Mouse (Mus musculus) kidney, postnatal 0 days (tissue): ENCODE measurements around the gene Rbm41. TPM values are rescaled to one million over a fixed set of nuclear protein-coding genes. Genes with fewer than 3 reads are reported as not detected.

Experiments used
- ATAC-seq: fragments of 200-750 bp; cut with Nextera tagmentation; replicated peaks from 2 replicates; pipeline ENCODE4 v1.8.0; 2017; ENCODE audit warnings: low read depth, moderate number of reproducible peaks, moderate TSS enrichment, moderate library complexity; ENCODE audit not compliant: low FRiP score
- DNase-seq: peaks from one replicate; pipeline ENCODE4 v3.0.0-alpha.2; 2016; ENCODE audit warnings: low spot score
- H3K27ac ChIP-seq: fragments of 300-500 bp; sonication (generic); 2 replicates; pipeline ENCODE4 v1.5.1; 2014; ENCODE audit warnings: mild to moderate bottlenecking
- H3K27me3 ChIP-seq: fragments of 300-500 bp; sonication (generic); 2 replicates; pipeline ENCODE4 v1.6.1; 2014; ENCODE audit warnings: low read length, mixed read lengths; ENCODE audit not compliant: insufficient read depth
- H3K36me3 ChIP-seq: fragments of 300-500 bp; sonication (generic); 2 replicates; pipeline ENCODE4 v1.6.1; 2014; ENCODE audit warnings: low read length, mixed read lengths; ENCODE audit not compliant: insufficient read depth
- H3K4me1 ChIP-seq: fragments of 300-500 bp; sonication (generic); replicated peaks from 2 replicates; pipeline ENCODE4 v1.6.1; 2014; ENCODE audit warnings: antibody characterized with exemption, low read length, mixed read lengths; ENCODE audit not compliant: insufficient read depth
- H3K4me2 ChIP-seq: fragments of 300-500 bp; sonication (generic); 2 replicates; pipeline ENCODE4 v1.6.1; 2014; ENCODE audit warnings: mild to moderate bottlenecking, low read length, moderate library complexity, mixed read lengths
- H3K4me3 ChIP-seq: fragments of 300-500 bp; sonication (generic); replicated peaks from 2 replicates; pipeline ENCODE4 v1.5.1; 2014; ENCODE audit warnings: low read depth, low read length
- H3K9ac ChIP-seq: fragments of 300-500 bp; sonication (generic); 2 replicates; pipeline ENCODE4 v1.6.1; 2014; ENCODE audit warnings: low read depth, low read length
- H3K9me3 ChIP-seq: fragments of 300-500 bp; sonication (generic); replicated peaks from 2 replicates; pipeline ENCODE4 v1.6.1; 2016; ENCODE audit warnings: low read length, inconsistent platforms, mixed read lengths
- CTCF ChIP-seq: IDR thresholded peaks from 2 replicates; pipeline ENCODE4 v1.5.1; 2016; ENCODE audit warnings: antibody characterized with exemption, low read depth, mild to moderate bottlenecking, moderate library complexity
- WGBS: fragments of 180-500 bp; shearing (Covaris S2); extraction: QIAGEN DNeasy Blood & Tissue Kit; methylation state at CpG from one replicate; pipeline ENCODE4 v1.1.7; 2014; 5-methylcytosine and 5-hydroxymethylcytosine counted together
- polyA plus RNA-seq: library from polyadenylated mRNA; unstranded; fragments of >200 nt; fragmentation: Nextera tagmentation; extraction: Ambion mirVana; gene quantifications from 2 replicates; pipeline ENCODE4 v1.2.1, GENCODE M21; 2015

Rbm41 gene
- polyA plus RNA-seq, 1 experiment from 2014 or later: 2.2 TPM

DNA sequence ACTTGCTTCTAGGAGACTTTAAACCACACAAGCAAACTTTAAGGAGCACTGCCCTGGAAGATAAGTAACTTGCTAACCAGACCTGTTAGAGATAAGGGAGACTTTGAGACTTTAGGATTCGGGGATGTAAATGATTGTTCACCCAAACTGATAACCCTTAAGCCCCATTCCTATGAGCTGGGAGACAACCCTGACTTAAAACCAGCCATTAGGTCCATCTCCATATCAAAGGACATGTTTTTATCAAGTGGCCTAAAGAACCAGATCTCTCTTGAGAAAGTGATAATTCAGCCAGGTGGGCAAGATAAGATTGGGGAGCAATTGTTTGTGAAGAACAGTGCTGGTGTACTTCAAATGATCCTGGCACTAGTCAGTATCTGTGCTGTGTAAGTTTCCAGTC, 107.0 kb downstream of the Rbm41 start:
- TF ChIP-seq CTCF: no peak
- Histone ChIP-seq H3K9me3 (no peaks in the 10 kb centered on the region), H3K9ac (no peak overlapping the region), H3K4me1 (no peaks in the 10 kb centered on the region), H3K27me3 (no peaks in the 10 kb centered on the region), H3K4me2 (no peak overlapping the region), H3K36me3 (no peaks in the 10 kb centered on the region), H3K4me3 (no peak overlapping the region), H3K27ac (no peak overlapping the region)
- ATAC-seq (no peak), DNase-seq (no peak)
- 72% methylated on average over 1 of the region's 1 CpGs for WGBS

DNA sequence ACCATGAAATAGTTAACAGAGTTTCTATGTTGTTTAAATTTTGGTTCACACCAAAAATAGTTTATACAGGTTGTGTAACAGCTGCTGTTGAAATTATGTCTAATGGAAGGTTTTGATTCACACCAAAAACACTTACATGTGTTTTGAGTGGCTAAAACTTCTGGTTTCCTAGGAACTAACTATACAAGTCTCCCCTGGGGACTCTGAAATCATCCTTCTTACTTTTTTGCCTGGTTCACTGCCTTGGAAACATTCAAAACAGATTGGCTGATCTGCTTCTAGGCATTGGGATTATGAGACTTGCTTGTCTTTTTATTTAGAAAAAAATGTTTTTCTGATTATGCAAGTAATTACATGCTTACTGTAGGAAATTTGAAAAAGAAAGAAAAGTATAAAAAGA, 115.2 kb downstream of the Rbm41 start:
- DNase-seq: no peak

DNA sequence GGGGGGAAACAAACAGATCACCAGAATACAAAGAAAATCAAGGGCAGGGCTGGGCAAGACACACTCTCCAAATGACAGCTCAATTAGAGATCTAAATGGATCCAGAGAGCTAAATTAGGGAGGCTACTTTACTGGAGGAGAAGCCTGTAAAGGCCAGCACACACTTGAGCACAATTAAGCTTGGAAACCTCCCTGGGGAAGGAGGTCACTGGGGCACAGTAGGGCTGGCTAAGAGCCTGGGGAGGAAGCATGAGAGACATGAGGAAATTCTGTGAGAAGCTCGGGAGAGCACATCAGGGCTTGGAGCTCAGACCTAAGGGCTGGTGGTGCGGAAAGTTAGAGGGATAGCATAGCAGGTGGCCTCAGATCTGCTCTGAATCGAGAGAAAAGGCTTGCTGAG, 120.5 kb downstream of the Rbm41 start:
- Histone ChIP-seq H3K27ac (no peak overlapping the region), H3K4me3 (no peak overlapping the region), H3K9me3 (no peaks in the 10 kb centered on the region), H3K4me1 (no peaks in the 10 kb centered on the region), H3K36me3 (no peaks in the 10 kb centered on the region), H3K27me3 (no peaks in the 10 kb centered on the region; the same call in 1 of the 2 replicates), H3K4me2 (no peak overlapping the region), H3K9ac (no peak overlapping the region)
- no peak for ATAC-seq
- TF ChIP-seq CTCF: no peak
- 29% methylated on average over 3 of the region's 3 CpGs for whole genome bisulfite sequencing
- no peak for DNase-seq

More for the DNA sequence above, 115.2 kb downstream of the Rbm41 start:
- Histone ChIP-seq H3K9me3 (no peaks in the 10 kb centered on the region), H3K27ac (no peak overlapping the region), H3K27me3 (no peaks in the 10 kb centered on the region), H3K36me3 (no peaks in the 10 kb centered on the region), H3K4me3 (no peak overlapping the region), H3K9ac (no peak overlapping the region), H3K4me2 (no peak overlapping the region), H3K4me1 (no peaks in the 10 kb centered on the region)
- TF ChIP-seq CTCF: no peak
- no peak for ATAC-seq

DNA sequence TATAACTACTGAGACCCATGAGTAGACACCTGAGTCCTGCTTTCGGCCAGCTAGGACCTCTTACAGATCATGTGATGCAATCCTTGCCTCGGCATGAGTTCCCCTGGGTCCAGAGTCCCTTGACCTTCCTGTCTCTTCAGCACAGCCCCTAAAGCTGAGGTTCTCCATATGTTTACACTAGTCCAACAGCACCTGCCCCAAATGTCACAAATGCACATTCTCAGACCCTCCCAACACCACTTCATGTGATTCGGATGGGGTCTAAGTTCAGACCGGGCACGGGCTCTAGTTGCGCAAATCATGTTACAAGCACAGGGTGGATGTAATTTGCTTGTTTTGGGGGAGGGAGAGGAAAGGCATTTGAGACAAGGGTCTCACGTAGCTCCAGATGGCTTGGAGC, 121.3 kb downstream of the Rbm41 start:
- Histone ChIP-seq H3K4me3 (no peak overlapping the region), H3K36me3 (no peaks in the 10 kb centered on the region), H3K27ac (no peak overlapping the region), H3K9me3 (no peaks in the 10 kb centered on the region), H3K4me1 (no peaks in the 10 kb centered on the region), H3K4me2 (no peak overlapping the region), H3K9ac (no peak overlapping the region), H3K27me3 (no peaks in the 10 kb centered on the region; the same call in 1 of the 2 replicates)
- ATAC-seq: no peak
- TF ChIP-seq CTCF: no peak
- no peak for DNase-seq
- WGBS: 55% methylated on average over 7 of the region's 7 CpGs

DNA sequence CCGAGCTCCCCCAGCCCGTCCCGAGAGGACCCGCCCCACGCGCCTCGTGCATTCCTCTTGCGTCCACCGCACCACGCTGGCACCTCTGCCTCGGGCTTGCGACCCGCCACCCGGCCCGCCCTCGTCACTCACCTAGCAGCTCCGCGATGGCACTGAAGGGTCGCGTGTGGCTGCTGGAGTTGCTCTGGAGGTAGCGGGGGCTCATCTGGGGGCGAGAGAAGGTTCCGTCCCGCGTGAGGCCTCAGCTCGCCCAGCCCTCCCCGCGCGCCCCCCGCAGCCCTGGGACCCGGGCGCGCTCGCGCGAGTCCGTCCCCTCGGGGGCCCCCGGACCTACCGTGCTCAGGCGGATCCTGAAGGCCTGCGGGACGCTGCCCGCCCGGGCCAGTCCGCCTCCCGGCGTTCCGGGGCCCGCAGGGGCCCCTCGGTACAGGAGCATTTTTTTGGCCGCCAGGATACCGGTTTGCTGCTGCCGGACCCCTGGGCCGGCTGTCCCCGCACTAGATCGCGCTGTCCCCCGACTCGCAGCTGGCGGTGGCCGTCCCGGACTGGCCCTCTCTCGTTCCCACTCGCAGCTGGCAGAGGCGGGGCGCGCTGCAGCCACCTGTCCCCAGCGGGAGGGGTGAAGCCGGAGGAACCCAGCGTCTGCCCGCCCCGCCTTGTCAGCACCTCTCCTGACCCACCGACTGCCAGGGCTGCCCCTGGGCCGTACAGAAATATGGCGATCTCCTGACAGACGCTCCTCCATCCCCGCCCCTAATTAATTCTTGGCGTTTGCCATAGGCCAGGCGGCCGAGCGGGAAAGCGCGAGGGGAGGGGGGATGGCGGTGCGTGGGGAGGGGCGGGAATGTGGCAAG, 127.2 kb downstream of the Rbm41 start, which contains the start of gene Morc4:
Morc4 (minus strand) TSS at position 740 of the 854 bp plus-strand sequence.
- WGBS: 25% methylated on average over 63 of the region's 87 CpGs

DNA sequence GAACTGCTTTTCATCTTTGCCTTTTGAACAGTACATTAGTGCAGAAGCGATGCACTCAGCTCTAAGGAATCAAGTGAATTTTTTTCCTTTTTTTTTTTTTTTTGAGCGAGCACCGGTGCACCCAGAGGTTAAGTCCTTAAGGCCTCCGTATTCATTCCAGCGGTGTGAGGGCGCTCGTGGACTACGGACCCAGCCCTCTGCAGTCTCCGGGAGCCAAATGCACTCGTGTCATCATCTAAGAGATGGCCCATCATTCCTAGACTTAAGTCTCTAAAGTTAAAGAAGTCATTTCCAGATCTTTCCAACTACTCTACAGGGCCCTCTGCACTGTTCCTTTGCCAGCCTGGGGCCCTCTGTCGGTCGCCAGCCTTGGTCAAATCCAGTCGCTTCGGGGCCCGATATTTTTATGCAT, 128.1 kb downstream of the Rbm41 start:
- H3K27ac ChIP-seq: no peak overlapping the region
- WGBS: 23% methylated on average over 15 of the region's 15 CpGs
- peak; percentile 41 for DNase-seq
- no peaks in the 10 kb centered on the region for H3K27me3 ChIP-seq
- H3K4me1 ChIP-seq: no peaks in the 10 kb centered on the region
- ATAC-seq: peak; percentile 34; the same call in 1 of the 2 replicates
- H3K4me3 ChIP-seq: peak overlapping the region; percentile 55
- no peaks in the 10 kb centered on the region for H3K9me3 ChIP-seq
- H3K36me3 ChIP-seq: no peaks in the 10 kb centered on the region
- no peak overlapping the region for H3K9ac ChIP-seq
- peak overlapping the region; percentile 79 for H3K4me2 ChIP-seq
- peak; percentile 26; the same call in 1 of the 2 replicates for TF ChIP-seq CTCF

More for the DNA sequence above, 127.2 kb downstream of the Rbm41 start, which contains the start of gene Morc4:
- H3K4me1 ChIP-seq: no peaks in the 10 kb centered on the region
- no peaks in the 10 kb centered on the region for H3K36me3 ChIP-seq
- peak within 1 kb of the TSS; percentile 53 for H3K9ac ChIP-seq
- ATAC-seq (peak; percentile 91), DNase-seq (peak; percentile 67)
- H3K4me3 ChIP-seq: peak within 1 kb of the TSS; percentile 55
- no peak within 1 kb of the TSS for H3K27ac ChIP-seq
- peak within 1 kb of the TSS; percentile 79 for H3K4me2 ChIP-seq
- no peaks in the 10 kb centered on the region for H3K27me3 ChIP-seq
- H3K9me3 ChIP-seq: no peaks in the 10 kb centered on the region
- no peak for TF ChIP-seq CTCF
